Mouse (Mus musculus) erythroblast, embryonic 14.5 days (primary cell): Measurements from ENCODE around the gene Hdac5.

Source experiments
- GATA1 ChIP-seq: IDR thresholded peaks from 2 replicates; pipeline ENCODE4 v1.6.1; 2012; ENCODE audit warnings: low read length, inconsistent platforms, mixed read lengths
- TAL1 ChIP-seq: IDR thresholded peaks from 3 replicates; pipeline ENCODE4 v1.6.1; 2012; ENCODE audit warnings: low read length, inconsistent platforms, mixed read lengths

GRCm38 (mm10) chr11:102193657-102194440 is 36.1 kb downstream of the Hdac5 start:
- no peak for TF ChIP-seq TAL1
- no peak for TF ChIP-seq GATA1
